Mouse (Mus musculus) C2C12 (cell line): ENCODE results near the gene Csad. TPM values are rescaled to one million over a fixed set of nuclear protein-coding genes. Genes with fewer than 3 reads are reported as not detected.

Source experiments
- H3K27me3 ChIP-seq: one replicate; pipeline ENCODE4 v1.6.1; 2011; ENCODE audit not compliant: control insufficient read depth, insufficient read depth, insufficient read length
- H3K36me3 ChIP-seq: one replicate; pipeline ENCODE4 v1.6.1; 2011; ENCODE audit not compliant: control insufficient read depth, insufficient read depth
- H3K4me3 ChIP-seq: one replicate; pipeline ENCODE4 v1.5.1; 2011; ENCODE audit warnings: mild to moderate bottlenecking, control low read depth; ENCODE audit not compliant: poor library complexity, insufficient read depth, severe bottlenecking
- H3K79me2 ChIP-seq: one replicate; pipeline ENCODE4 v1.6.1; 2011; ENCODE audit not compliant: control insufficient read depth, insufficient read depth
- H3K79me3 ChIP-seq: one replicate; pipeline ENCODE4 v1.6.1; 2011; ENCODE audit warnings: low read depth, control low read depth
- H3ac ChIP-seq: one replicate; pipeline ENCODE3; 2011; ENCODE audit warnings: low read depth; ENCODE audit not compliant: control insufficient read depth, insufficient read length
- CEBPB ChIP-seq: IDR thresholded peaks from one replicate; pipeline ENCODE4 v1.6.1; 2011; ENCODE audit warnings: low read depth, mild to moderate bottlenecking, control low read depth, moderate library complexity
- CTCF ChIP-seq: IDR thresholded peaks from one replicate; pipeline ENCODE4 v1.5.1; 2011; ENCODE audit not compliant: control insufficient read depth, insufficient read depth, insufficient read length
- FOSL1 ChIP-seq: IDR thresholded peaks from one replicate; pipeline ENCODE4 v1.8.0; 2011; ENCODE audit warnings: mild to moderate bottlenecking, low read length; ENCODE audit not compliant: poor library complexity, insufficient read depth, severe bottlenecking
- MAX ChIP-seq: IDR thresholded peaks from one replicate; pipeline ENCODE4 v1.6.1; 2011; ENCODE audit warnings: mild to moderate bottlenecking, control low read depth
- MYOD1 ChIP-seq: IDR thresholded peaks from one replicate; pipeline ENCODE4 v1.6.1; 2011; ENCODE audit warnings: low read depth; ENCODE audit not compliant: control insufficient read depth, insufficient read length
- MYOG ChIP-seq: IDR thresholded peaks from one replicate; pipeline ENCODE4 v1.6.1; 2011; ENCODE audit not compliant: control insufficient read depth, insufficient read length; ENCODE audit errors: extremely low read depth
- USF1 ChIP-seq: IDR thresholded peaks from one replicate; pipeline ENCODE4 v1.6.1; 2011; ENCODE audit warnings: low read depth, mild to moderate bottlenecking, control low read depth, moderate library complexity
- polyA plus RNA-seq: library from polyadenylated mRNA; unstranded; fragments of >200 nt; fragmentation: generic; extraction: Trizol; gene quantifications from one replicate; pipeline ENCODE4 v1.2.1, GENCODE M21; 2012; ENCODE audit warnings: missing spikeins

Csad gene
- polyA plus RNA-seq, 1 experiment = 26.4 TPM

GRCm38 (mm10) chr15:102192271-102192812, 12.2 kb downstream of the Csad start:
- no peak for TF ChIP-seq MAX
- no peak for TF ChIP-seq CTCF
- TF ChIP-seq FOSL1 = no peak
- no peak for TF ChIP-seq USF1
- no peak for TF ChIP-seq CEBPB
- no peak for TF ChIP-seq MYOD1
- TF ChIP-seq MYOG = no peak
- H3K36me3 ChIP-seq = no peaks in the 10 kb centered on the region
- no peaks in the 10 kb centered on the region for H3K79me3 ChIP-seq
- H3K27me3 ChIP-seq = no peaks in the 10 kb centered on the region
- no peaks in the 10 kb centered on the region for H3K79me2 ChIP-seq
- H3K4me3 ChIP-seq = no peak overlapping the region
- no peak overlapping the region for H3ac ChIP-seq

DNA sequence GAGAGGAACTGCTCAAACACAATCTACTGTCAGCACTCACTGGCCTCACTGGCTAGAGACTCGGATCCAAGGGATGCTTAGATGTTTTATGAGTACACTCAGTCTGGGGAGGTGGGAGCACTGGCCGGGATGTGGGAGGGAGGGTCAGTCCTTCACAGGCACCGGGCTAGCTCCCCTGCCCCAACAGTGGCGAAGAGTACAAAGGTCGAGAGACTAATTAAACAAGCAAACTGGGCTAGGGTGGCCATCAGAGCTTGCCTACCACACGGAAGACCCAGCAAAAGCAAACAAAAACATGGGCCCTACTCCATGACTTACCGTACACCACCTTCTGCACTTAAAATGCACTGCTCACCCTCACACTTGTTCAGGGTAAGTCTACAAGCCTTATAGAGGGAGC, 12.8 kb downstream of the Csad start:
- Histone ChIP-seq H3K36me3 (no peaks in the 10 kb centered on the region), H3K27me3 (no peaks in the 10 kb centered on the region), H3ac (no peak overlapping the region), H3K79me3 (no peaks in the 10 kb centered on the region), H3K4me3 (no peak overlapping the region), H3K79me2 (no peaks in the 10 kb centered on the region)
- TF ChIP-seq CEBPB = no peak
- TF ChIP-seq MAX = no peak
- TF ChIP-seq MYOG = no peak
- no peak for TF ChIP-seq MYOD1
- no peak for TF ChIP-seq CTCF
- no peak for TF ChIP-seq USF1
- TF ChIP-seq FOSL1 = no peak

DNA sequence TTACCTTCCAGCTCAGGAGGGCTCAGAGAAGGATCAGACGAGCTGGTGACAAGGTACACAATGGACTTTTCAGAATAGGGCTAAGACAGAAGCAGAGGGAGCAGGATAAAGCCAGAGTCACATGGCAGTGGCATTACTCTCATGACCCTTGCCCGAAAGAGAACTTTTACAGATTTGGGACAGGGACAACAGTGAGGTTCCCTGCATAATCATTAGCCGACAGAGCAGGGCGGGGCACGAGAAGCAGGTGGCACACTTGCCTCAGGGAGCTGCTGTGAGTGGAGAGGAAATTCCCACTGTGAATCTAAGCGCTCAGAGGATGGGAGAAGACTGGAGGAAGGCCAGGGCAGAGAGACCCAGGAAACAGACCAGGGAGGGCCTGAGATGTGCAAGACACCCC, 15.6 kb downstream of the Csad start:
- TF ChIP-seq MYOD1 = no peak
- no peak for TF ChIP-seq MAX
- TF ChIP-seq CTCF = no peak
- no peak for TF ChIP-seq FOSL1
- TF ChIP-seq CEBPB = no peak
- no peak for TF ChIP-seq USF1
- TF ChIP-seq MYOG = no peak
- H3K4me3 ChIP-seq = no peak overlapping the region
- no peaks in the 10 kb centered on the region for H3K36me3 ChIP-seq

GRCm38 (mm10) chr15:102188096-102188495, 16.4 kb downstream of the Csad start:
- no peaks in the 10 kb centered on the region for H3K79me2 ChIP-seq
- H3K79me3 ChIP-seq = no peaks in the 10 kb centered on the region
- H3K4me3 ChIP-seq = no peak overlapping the region
- H3K36me3 ChIP-seq = no peaks in the 10 kb centered on the region
- no peaks in the 10 kb centered on the region for H3K27me3 ChIP-seq
- TF ChIP-seq CTCF (no peak), CEBPB (no peak), USF1 (no peak)
- H3ac ChIP-seq = no peak overlapping the region

More for the DNA sequence above, 15.6 kb downstream of the Csad start:
- Histone ChIP-seq H3K27me3 (no peaks in the 10 kb centered on the region), H3K79me3 (no peaks in the 10 kb centered on the region), H3ac (no peak overlapping the region), H3K79me2 (no peaks in the 10 kb centered on the region)

GRCm38 (mm10) chr15:102186239-102186638, 18.3 kb downstream of the Csad start:
- H3K4me3 ChIP-seq = no peak overlapping the region
- no peak overlapping the region for H3ac ChIP-seq
- H3K27me3 ChIP-seq = no peaks in the 10 kb centered on the region
- H3K36me3 ChIP-seq = no peaks in the 10 kb centered on the region
- H3K79me3 ChIP-seq = no peaks in the 10 kb centered on the region
- TF ChIP-seq MAX (no peak), CTCF (no peak), MYOG (no peak), USF1 (no peak), CEBPB (no peak), MYOD1 (no peak), FOSL1 (no peak)
- H3K79me2 ChIP-seq = no peaks in the 10 kb centered on the region

GRCm38 (mm10) chr15:102183076-102183475, 21.4 kb downstream of the Csad start:
- no peaks in the 10 kb centered on the region for H3K27me3 ChIP-seq
- no peak overlapping the region for H3K4me3 ChIP-seq
- no peak overlapping the region for H3ac ChIP-seq
- H3K36me3 ChIP-seq = no peaks in the 10 kb centered on the region
- H3K79me2 ChIP-seq = no peaks in the 10 kb centered on the region
- TF ChIP-seq CTCF = no peak
- no peak for TF ChIP-seq USF1
- TF ChIP-seq MYOD1 = no peak
- no peak for TF ChIP-seq MYOG
- TF ChIP-seq MAX = no peak
- no peak for TF ChIP-seq FOSL1
- TF ChIP-seq CEBPB = no peak
- no peaks in the 10 kb centered on the region for H3K79me3 ChIP-seq
